Mouse (Mus musculus) liver, adult 2 months (tissue): ENCODE data around the gene Hoxb2.

Experiments
- CTCF ChIP-seq: fragments of 200-500 bp; IDR thresholded peaks from 2 replicates; pipeline ENCODE4 v1.5.1; 2011; ENCODE audit warnings: low read depth, low read length, control low read depth
- POLR2A ChIP-seq: fragments of 200-500 bp; IDR thresholded peaks from 2 replicates; pipeline ENCODE4 v1.6.1; 2011; ENCODE audit warnings: low read length, control low read depth; ENCODE audit not compliant: insufficient read depth; ENCODE audit errors: extremely low read depth

GRCm38 (mm10) chr11:96337026-96337425 is 13.3 kb upstream of the Hoxb2 start:
- TF ChIP-seq CTCF (no peak), POLR2A (no peak)
